Mouse (Mus musculus): Measurements from ENCODE around the gene Paqr7.
"Not testable (repeated sequence)": the region's sequence is repeated elsewhere in the genome, so short reads cannot be mapped to it uniquely, and the experiment has no call there.

The Paqr7 gene

GRCm38 (mm10) chr4:134473764-134474163, 22.7 kb upstream of the Paqr7 start:
- DNase-seq (ENCODE audit: low spot score) = no peak

DNA sequence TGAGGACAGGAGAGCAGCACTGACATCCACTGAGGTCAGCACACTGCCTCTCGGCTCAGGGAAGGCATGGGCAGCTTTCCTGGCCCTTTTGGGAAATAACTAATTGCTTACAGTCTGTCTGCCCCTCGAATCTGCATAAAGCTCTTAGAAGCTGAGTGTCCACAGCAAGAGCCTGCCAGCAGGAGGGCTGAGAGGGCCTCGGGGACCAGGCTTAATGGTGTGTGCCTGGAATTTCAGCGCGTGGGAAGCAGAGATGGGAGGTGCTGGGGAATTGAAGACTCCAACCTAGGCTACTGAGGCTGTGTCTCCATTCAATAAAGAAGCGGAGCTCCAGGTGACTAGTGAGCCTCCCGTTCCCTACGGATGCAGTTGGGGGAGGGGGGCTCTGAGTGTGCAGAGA, 22.3 kb upstream of the Paqr7 start:
- DNase-seq (ENCODE audit: low spot score) = no peak

DNA sequence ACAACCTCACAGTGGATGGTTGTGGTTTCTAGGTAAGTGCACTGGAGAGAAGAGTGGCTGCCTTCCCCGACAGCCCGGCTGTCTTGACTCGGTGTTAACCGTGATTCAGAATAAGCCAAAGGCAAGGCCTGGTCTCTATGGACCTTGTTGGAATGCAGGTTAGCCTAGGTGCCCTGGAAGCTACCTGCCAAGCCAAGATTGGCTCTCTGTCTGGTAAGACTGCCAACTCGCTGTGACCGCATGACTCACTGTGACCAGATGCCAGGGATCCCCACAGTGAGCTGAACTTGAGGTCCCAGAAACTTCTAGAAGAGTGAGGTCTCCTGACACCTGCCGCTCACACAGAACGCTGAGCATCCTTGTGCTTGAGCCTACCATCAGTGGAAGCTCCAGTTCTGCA, 19.6 kb upstream of the Paqr7 start:
- no peak for DNase-seq (ENCODE audit: low spot score)

DNA sequence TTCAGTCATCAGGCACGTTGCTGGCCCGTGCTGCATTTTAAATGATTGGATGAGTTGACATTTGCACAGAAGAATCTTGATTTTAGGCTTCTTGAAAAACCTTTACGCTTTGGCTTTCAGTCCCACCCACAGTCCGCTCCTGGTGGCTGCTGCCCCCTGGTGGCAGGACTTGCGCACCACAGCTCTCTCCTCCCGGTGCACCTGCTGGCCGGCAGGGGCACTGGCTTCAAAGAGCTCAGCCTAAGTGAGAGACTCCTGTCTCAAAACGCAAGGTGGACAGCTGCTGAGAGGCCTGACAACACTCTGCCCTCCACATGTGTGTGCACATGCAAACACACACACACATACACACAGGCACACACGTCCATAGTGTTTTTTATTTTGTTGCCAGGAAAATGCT, 18.5 kb upstream of the Paqr7 start:
- DNase-seq (ENCODE audit: low spot score) = peak; percentile 88

GRCm38 (mm10) chr4:134479839-134480238, 16.7 kb upstream of the Paqr7 start:
- no peak for DNase-seq (ENCODE audit: low spot score)

GRCm38 (mm10) chr4:134480864-134481263, 15.6 kb upstream of the Paqr7 start:
- DNase-seq (ENCODE audit: low spot score) = no peak

GRCm38 (mm10) chr4:134481270-134481669, 15.2 kb upstream of the Paqr7 start:
- no peak for DNase-seq (ENCODE audit: low spot score)

DNA sequence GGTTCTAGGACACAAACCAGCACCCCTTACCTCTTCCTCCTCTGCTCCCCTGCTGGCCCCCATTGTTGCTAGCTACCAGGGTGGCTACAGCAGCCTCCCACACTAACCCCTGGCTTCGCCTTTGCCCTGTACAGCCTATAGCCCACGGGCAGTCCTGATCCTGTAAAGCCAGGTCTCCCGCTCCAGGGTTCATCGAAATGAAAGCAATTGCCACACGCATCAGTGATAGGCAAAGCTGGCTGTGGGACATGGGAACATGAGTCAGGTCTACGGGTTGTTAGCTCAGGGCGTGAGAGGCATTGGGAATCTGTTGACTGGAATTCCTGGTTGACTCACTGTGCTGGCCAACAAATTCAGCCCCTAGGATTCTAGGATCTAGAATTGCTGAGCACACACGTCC, 14.1 kb upstream of the Paqr7 start:
- DNase-seq (ENCODE audit: low spot score) = no peak

GRCm38 (mm10) chr4:134483078-134483688, 13.3 kb upstream of the Paqr7 start:
- DNase-seq (ENCODE audit: low spot score) = no peak

DNA sequence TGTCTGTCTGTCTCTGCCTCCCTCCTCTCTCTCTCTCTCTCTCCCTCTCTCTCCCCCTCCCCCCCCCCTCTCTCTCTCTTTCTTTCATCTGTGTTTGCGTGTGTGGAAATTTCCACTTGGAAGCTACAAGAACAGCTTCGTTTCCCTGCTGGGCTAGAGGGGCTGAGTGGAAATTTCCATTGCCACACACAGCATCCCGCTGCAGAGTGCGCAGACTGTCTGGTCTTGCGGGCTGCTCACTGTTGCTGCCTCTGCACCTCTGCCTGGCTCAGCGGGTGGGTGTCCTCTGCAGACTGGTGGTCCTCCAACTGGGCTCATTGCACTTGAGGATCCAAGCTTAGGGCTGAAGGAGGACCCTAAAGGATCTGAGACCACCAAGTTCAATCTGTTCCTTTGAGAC, 12.8 kb upstream of the Paqr7 start:
- no peak for DNase-seq (ENCODE audit: low spot score)

DNA sequence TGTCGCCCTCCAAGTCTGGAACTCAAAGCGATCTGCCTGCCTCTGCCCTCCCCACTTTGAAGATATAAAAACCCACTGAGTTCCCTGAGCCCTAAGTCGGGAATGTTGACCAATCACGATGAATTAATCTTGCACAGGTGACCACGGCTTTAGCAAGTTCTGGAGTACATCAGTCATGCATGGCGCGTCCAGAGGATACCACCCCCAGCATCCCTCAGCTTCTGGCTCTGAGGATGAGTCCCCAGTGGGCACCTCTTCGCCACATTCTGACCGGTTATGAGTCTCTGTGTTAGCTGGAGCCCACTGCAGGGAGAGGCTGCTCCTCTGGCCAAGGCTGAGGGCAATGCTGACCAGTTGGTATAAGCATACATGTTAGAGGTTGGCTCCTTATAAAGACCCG, 12.3 kb upstream of the Paqr7 start:
- DNase-seq (ENCODE audit: low spot score) = no peak

GRCm38 (mm10) chr4:134485151-134485900, 11.2 kb upstream of the Paqr7 start:
- DNase-seq (ENCODE audit: low spot score) = no peak

DNA sequence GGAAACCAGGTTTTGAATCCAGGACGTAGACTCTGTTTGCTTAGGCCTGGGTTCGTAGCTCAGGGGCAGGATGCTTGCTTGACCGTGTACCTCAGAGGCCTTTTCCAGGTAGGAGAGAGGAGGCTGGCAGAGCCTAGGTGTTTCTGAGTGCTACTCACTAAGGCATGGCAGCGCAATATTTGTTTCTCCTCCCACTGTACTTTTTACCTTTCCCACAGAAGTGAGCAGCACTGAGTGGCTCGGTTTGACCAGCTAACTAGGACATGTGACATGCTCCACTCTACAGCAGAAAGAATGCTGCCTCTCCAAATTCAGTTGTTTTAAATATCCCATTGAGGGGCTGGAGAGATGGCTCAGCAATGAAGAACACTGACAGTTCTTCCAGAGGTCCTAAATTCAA, 8.3 kb upstream of the Paqr7 start:
- no peak for DNase-seq (ENCODE audit: low spot score)

DNA sequence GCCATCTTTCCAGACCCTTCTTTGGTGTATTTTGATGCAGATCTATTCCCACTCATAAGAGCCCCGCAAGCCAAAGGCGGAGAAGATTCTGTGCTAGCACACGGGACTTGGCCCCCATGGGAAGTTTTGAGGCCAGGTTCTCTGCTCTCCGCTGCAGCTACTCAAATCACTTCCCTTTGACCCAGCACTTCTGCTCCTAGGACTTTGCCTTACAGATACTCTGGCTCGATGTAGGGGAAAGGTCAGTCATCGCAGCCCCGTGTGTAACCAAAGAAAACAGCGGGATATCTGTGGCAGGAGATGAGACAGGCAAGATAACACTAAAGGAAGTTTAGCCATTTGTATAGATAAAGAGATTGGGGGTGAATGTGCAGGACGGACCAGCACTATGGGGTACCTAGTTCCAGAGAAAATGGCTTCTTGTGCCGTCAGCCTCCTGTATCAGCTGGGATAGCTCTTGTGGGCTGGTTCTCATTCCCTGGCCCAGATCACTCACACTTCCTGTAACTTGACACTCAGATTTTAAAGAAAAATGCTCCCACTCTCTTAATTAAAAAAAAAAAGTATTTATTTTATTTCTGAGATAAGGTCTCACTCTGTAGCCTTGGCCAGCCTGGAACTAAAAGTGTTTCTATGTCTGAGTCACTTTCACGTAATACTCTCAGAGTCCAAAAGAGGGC, 6.4 kb upstream of the Paqr7 start:
- no peak for DNase-seq (ENCODE audit: low spot score)

DNA sequence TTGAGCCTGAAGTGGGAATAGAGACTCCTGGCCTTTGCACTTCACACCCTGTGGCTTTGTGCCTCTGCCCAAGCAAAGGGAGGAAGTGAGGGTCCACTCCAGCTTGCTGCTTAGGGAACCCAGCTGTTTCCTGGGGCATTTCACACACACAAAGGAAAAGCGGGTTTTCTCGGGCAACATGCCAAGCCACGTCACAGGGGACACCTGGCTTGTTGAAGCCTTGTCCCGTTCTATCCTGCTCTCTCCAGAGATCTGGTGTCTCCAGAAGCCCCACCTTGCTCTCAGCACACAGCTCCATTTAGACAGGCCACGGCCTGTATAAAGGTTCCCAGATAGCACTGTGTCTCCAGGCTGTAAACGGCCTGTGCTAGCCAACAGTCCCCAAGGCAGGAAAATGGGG, 4.8 kb upstream of the Paqr7 start:
- DNase-seq (ENCODE audit: low spot score) = no peak

DNA sequence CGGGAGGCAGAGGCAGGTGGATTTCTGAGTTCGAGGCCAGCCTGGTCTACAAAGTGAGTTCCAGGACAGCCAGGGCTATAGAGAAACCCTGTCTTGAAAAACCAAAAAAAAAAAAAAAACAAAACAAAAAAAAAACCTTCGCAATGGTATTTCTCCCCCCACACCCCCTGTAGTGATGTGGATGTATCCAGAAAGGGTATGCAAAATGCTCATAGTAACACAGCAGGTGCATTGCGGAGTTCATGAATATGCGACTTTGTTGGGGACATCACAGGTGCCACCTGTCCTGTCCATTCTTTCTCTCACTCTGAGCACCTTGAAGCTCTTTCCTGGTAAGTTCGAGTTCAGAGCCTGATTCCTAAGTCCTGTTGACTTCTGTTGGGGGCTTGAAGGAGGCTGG, 2.3 kb upstream of the Paqr7 start:
- DNase-seq (ENCODE audit: low spot score) = not testable (repeated sequence)

- no peak for DNase-seq (ENCODE audit: low spot score)
Observed at GRCm38 (mm10) chr4:134494780-134495545, 1.5 kb upstream of the Paqr7 start.

- DNase-seq (ENCODE audit: low spot score) = no peak
Observed at GRCm38 (mm10) chr4:134495546-134495923, 962 bp upstream of the Paqr7 start.

DNA sequence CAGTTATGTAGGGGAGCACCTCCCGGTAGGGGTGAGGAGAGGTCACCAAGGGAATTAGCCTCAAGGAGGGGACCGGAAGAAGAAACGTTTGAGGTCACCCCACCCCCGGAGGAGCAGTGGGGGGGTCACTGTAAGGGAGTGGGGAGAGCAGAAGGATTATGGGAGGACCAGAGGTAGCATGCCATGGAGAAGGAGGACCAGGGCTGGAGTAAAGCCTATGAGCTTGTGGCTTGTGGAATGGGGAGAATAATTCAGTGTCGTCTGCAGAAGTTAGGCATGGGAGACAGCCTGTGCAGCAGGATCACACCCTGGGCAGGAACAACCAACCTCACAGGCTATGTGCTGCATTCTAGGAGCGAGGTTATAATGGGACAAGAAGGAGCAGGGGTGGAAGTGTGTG, 726 bp downstream of the Paqr7 start:
- DNase-seq (ENCODE audit: low spot score) = no peak

DNA sequence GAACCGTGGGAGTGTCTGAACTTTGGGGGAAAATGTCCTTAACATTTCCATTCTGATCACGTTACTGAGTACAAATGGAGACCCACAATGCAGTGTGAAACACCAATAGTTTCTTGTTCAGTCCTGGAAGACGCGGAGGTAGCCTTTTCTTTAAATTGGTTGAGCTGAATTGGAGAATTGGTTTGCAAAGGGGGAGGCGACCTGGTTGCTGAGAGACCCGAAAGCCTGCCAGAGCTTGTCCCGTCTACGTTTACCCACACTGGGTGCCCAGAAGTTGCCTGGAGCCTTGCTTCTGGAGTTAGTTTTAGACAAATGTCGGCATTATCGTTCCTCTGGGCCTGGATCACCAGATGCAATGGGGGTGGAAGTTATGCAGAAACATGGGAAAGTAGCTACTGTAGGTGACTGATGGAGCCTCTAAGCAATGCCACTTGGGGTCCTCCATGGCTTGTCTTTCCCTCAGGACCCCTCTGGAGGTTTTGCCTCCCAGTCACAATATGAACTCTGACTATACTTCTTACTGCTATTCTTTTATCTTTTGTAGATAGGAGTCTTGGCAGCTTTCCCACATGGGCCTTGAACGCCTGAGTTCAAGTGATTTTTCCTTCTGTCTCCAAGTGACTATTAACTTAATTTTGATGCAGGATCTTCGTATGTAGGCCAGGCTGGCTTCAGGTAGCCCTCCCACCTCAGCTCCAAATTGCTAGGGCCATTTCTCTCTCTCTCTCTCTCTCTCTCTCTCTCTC, 1.7 kb downstream of the Paqr7 start:
- no peak for DNase-seq (ENCODE audit: low spot score)

DNA sequence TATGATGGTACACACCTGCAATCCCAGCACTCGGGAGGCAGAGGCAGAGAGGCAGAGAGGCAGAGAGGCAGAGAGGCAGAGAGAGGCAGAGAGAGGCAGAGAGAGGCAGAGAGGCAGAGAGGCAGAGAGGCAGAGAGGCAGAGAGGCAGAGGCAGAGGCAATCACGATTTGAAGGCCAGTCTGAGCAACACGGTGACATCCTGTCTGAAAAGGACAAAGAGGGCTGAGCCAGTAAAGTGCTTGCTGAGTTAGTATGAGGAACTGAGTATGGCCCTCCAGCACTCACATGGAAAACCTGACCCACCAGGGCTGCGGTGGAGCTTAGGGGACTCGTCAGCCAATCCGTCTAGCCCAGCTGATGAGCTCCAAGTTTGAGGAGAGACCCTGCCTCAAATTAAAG, 2.5 kb downstream of the Paqr7 start:
- not testable (repeated sequence) for DNase-seq (ENCODE audit: low spot score)

- no peak for DNase-seq (ENCODE audit: low spot score)
Observed at GRCm38 (mm10) chr4:134501095-134501494, 4.6 kb downstream of the Paqr7 start.
